Mouse (Mus musculus): ENCODE results near the gene Klrb1f.
"Not testable (repeated sequence)": the region's sequence is repeated elsewhere in the genome, so short reads cannot be mapped to it uniquely, and the experiment has no call there.

Gene Klrb1f

GRCm38 (mm10) chr6:129045601-129046000, at the start of gene Klrb1f:
Klrb1f (plus strand) TSS chr6:129045901.
- DNase-seq (ENCODE audit: inconsistent age in 2 of 2, low spot score in 1 of 2), result no peak

GRCm38 (mm10) chr6:128996054-128996767, 49.5 kb upstream of the Klrb1f start:
- DNase-seq (ENCODE audit: inconsistent age in 2 of 2, low spot score in 1 of 2), result no peak

GRCm38 (mm10) chr6:128996768-128997442, 48.8 kb upstream of the Klrb1f start:
- DNase-seq (ENCODE audit: inconsistent age in 2 of 2, low spot score in 1 of 2), result no peak

GRCm38 (mm10) chr6:129001392-129001791, 44.3 kb upstream of the Klrb1f start:
- no peak for DNase-seq (ENCODE audit: inconsistent age in 2 of 2, low spot score in 1 of 2)

- no peak for DNase-seq (ENCODE audit: inconsistent age in 2 of 2, low spot score in 1 of 2)
Observed at GRCm38 (mm10) chr6:129008552-129008951, 37.1 kb upstream of the Klrb1f start.

GRCm38 (mm10) chr6:129009846-129010504, 35.7 kb upstream of the Klrb1f start:
- not testable (repeated sequence) for DNase-seq (ENCODE audit: inconsistent age in 2 of 2, low spot score in 1 of 2)

- DNase-seq (ENCODE audit: inconsistent age in 2 of 2, low spot score in 1 of 2), result no peak
Observed at GRCm38 (mm10) chr6:129010505-129010873, 35.2 kb upstream of the Klrb1f start.

GRCm38 (mm10) chr6:129012012-129012411, 33.7 kb upstream of the Klrb1f start:
- not testable (repeated sequence) for DNase-seq (ENCODE audit: inconsistent age in 2 of 2, low spot score in 1 of 2)

GRCm38 (mm10) chr6:129012966-129013365, 32.7 kb upstream of the Klrb1f start:
- no peak for DNase-seq (ENCODE audit: inconsistent age in 2 of 2, low spot score in 1 of 2)

GRCm38 (mm10) chr6:129013762-129014276, 31.9 kb upstream of the Klrb1f start:
- no peak for DNase-seq (ENCODE audit: inconsistent age in 2 of 2, low spot score in 1 of 2)

- DNase-seq (ENCODE audit: inconsistent age in 2 of 2, low spot score in 1 of 2), result no peak
Observed at GRCm38 (mm10) chr6:129014399-129014798, 31.3 kb upstream of the Klrb1f start.

GRCm38 (mm10) chr6:129027451-129028248, 18.1 kb upstream of the Klrb1f start:
- DNase-seq (ENCODE audit: inconsistent age in 2 of 2, low spot score in 1 of 2), result no peak

GRCm38 (mm10) chr6:129030175-129030824, 15.4 kb upstream of the Klrb1f start:
- no peak for DNase-seq (ENCODE audit: inconsistent age in 2 of 2, low spot score in 1 of 2)

- DNase-seq (ENCODE audit: inconsistent age in 2 of 2, low spot score in 1 of 2), result no peak
Observed at GRCm38 (mm10) chr6:129030964-129031363, 14.7 kb upstream of the Klrb1f start.

- no peak for DNase-seq (ENCODE audit: inconsistent age in 2 of 2, low spot score in 1 of 2)
Observed at GRCm38 (mm10) chr6:129033397-129033796, 12.3 kb upstream of the Klrb1f start.

- DNase-seq (ENCODE audit: inconsistent age in 2 of 2, low spot score in 1 of 2), result no peak
Observed at GRCm38 (mm10) chr6:129035017-129035416, 10.7 kb upstream of the Klrb1f start.

GRCm38 (mm10) chr6:129036326-129036725, 9.4 kb upstream of the Klrb1f start:
- DNase-seq (ENCODE audit: inconsistent age in 2 of 2, low spot score in 1 of 2), result no peak

- no peak for DNase-seq (ENCODE audit: inconsistent age in 2 of 2, low spot score in 1 of 2)
Observed at GRCm38 (mm10) chr6:129036890-129037463, 8.7 kb upstream of the Klrb1f start.

- no peak for DNase-seq (ENCODE audit: inconsistent age in 2 of 2, low spot score in 1 of 2)
Observed at GRCm38 (mm10) chr6:129041470-129041869, 4.2 kb upstream of the Klrb1f start.

GRCm38 (mm10) chr6:129042470-129042869, 3.2 kb upstream of the Klrb1f start:
- no peak for DNase-seq (ENCODE audit: inconsistent age in 2 of 2, low spot score in 1 of 2)

Data from adrenal gland, adult (tissue).